Mouse (Mus musculus) megakaryocyte progenitor cell, adult 5-6 weeks (primary cell): ENCODE data around the gene Pdcd6ip. TPM values are rescaled to one million over a fixed set of nuclear protein-coding genes. Genes with fewer than 3 reads are reported as not detected.
A peak's percentile ranks its signal among the peaks of the same experiment; 100 is the strongest.
"Not testable (repeated sequence)": the region's sequence is repeated elsewhere in the genome, so short reads cannot be mapped to it uniquely, and the experiment has no call there.

ENCODE experiments used
- ATAC-seq: replicated peaks from 2 replicates; pipeline ENCODE4 v1.8.0; 2016; ENCODE audit warnings: mild to moderate bottlenecking, moderate TSS enrichment, inconsistent platforms; ENCODE audit not compliant: poor library complexity
- total RNA-seq, 2 experiments: library from RNA; stranded (forward) in 1 of 2; stranded (reverse) in 1 of 2; fragments of 157-497, 149-512 nt in 1 of 2; fragments of 200-1000 nt in 1 of 2; gene quantifications; 2 replicates each; pipeline versions ENCODE4 v1.2.3 to v1.2.4; 2015 to 2017

The Pdcd6ip gene
- total RNA-seq, 2 experiments from 2014 or later = 42.8 to 114 TPM

DNA sequence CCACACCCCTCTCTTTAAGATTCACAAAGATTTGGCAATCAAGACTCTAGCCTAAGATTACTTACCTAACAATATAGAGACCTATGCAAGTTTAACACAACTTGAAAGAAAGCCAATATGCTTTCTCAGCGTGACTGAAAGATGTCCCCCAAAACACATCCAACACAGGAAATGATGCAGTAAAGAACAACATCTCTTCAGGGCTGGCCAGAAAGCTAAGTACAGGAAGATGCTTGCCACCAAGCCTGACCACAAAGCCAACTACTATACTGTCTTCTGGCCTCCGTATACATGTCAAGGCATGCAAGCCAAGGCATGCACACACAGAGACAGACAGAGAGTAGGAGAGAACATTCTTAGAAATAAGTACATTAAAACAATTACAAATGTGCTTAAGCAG lies 2.0 kb downstream of the Pdcd6ip start:
- 0 out of 2 replicates have a peak, but pooled peaks have one; percentile 10 for ATAC-seq

DNA sequence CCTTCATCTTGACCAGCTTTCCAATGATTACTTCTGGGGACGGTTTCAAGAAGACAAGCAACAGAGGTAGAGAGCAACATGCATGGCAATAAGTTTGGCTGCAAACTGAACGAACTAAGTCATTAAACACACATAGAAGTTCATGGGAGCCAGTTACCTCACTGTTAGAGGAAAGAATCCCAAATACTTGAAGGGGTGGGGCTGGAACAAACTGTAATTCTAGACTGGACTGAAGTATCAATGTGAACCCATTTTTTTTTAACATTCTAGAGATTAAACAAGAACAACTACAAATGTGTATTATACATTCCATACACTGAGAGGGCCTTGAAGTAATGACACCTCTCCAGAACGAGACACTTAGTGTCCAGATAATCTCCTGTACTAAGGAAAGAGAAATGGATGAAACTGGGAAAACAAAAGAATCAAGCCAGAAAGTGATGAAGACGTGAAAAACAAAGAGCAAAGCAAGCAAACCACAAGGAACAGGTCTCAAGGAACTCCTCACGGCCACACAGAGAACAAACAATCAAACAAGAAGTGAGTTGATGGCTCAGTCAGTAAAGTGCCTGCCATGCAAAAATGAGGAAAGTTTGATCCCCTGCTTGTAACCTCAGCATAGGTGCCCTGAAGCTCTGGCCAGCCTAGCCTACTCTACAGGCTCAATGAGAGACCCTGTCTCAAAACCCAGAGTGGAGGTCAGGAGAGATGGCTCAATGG lies 6.5 kb downstream of the Pdcd6ip start:
- ATAC-seq = no peak

DNA sequence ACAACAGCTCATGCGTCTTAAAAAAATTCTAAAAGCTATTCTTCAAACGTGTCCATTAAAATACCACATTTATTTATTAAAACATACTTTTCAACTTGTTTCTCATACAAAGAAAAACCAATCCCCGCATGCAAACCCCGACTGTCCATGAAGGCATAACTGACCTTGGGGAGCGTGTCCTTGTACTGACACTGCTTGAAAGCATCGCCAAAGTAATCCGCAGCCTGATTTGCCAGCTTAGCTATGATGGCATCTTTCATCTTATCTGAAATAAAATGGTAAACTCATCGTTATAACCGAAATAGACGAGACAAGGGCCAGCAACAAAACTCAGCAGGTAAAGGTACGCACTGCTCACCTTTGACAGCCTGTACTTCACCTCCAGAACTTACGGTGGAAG lies 20.6 kb downstream of the Pdcd6ip start:
- no peak for ATAC-seq

DNA sequence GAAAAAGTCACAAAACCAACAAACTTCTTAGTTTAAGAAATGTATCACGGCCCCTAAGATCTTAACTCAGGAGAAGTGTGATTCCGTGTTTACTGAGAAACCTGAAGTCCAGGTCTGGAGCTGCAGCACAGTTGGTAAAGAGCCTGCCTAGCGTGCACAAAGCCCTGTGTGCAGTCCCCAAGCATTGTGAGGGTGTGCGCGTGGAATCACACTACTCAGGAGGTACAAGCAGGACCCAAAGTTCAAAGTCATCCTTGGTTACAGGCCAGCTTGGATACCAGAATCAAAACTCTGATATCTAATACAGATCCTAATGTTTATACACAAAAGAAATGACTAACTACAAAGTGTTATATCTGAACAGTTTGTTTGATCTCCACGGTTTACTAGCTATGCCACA lies 34.3 kb downstream of the Pdcd6ip start:
- no peak for ATAC-seq

DNA sequence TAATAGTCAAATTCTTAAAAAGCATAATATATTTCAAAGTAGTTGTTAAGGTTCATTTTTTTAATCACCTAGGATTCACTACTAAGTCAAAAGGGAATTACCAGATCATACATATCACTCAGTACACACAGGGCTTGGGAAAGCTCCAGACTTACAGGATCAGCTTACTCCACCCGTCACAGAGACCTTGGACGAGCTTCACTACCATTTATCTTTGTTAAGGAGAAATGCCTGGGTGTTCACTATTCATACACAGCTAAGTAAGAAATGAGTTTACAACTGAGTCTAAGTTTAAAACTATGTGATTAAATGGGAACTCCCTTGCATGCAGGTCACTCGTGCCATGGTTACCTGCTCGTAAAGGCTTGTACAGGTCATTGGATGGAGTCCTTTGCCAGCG lies 35.7 kb downstream of the Pdcd6ip start:
- no peak for ATAC-seq

DNA sequence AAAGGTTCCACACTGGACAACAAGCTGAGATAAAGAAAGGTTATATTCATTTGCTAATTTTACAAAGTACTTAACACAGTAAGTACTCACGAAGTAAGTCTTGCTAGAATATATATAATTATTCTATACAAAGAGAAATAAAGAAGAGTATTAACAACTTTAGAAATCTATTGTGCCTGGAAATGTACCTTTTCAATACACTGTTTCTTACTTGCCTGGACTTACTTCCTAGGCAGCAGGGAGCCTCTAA lies 37.3 kb downstream of the Pdcd6ip start:
- no peak for ATAC-seq

DNA sequence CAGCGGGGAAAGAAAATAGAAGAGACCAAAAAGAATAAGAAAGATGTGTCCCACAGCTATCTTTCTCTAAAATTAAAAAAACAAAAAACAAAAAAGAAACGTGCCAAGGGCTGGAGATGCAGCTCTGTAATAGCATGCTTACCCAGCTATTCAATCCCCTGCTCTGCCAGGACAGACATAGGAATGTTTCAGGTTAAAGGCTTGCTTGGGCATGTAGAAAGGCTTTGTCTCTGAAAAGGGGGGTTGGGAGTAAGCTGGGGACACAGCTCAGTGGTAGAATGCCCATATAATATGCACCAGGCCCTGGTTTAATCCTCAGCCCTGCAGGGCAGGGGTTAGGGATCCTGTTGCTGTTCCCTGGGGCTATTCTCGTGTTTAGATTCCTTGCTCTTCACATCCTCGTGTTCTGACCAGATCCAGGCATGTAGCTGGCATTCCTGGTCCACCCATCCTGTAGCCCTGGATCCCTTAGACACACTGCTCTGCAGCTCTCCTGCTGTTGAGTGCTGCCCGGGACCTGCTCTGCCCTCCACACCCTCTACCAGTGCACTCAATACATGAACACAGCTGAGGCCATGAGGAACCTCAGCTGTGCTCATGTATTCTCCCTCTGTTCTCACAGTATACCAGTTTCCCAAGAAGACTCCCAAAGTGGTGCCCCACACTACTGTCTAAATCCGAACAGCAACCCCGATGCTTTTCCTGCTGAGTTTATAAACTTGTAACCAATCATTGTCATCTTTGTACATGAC lies 37.8 kb downstream of the Pdcd6ip start:
- ATAC-seq = no peak

DNA sequence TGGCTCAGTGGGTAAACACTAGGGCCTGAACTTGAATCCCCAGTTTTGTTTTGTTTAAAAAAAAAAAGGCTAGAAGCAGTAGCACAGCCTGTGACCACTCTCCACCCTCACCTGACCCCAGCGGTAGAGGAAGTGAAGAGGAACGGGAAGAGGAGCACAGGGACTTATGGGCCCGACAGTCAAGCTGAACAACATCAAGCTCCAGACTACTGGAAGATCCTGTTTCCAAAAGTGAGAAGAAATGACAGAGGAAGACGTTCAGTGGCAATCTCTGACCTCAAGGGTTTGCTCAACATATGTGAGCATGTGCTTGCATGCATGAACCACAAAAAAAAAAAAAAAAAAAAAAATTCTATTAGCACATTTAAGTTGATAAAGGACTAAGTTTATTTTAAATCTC lies 44.6 kb downstream of the Pdcd6ip start:
- ATAC-seq = peak; percentile 69

DNA sequence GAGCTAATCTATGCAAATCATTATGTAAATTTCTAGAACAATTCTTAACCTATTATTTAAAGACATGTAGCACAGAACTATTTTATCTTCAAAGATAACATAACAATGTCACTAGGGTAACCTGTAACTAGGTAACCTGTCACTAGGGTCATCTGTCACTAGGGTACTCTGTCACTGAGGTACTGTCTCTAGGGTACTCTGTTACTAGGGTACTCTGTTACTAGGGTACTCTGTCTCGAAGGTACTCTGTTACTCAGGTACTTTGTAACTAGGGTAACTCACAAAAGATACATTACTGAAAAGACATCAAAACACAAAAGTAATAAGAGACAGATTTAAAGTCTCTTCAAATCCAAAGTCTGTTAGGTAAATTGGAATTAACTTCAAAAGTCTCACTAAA lies 50.2 kb downstream of the Pdcd6ip start:
- ATAC-seq = no peak

DNA sequence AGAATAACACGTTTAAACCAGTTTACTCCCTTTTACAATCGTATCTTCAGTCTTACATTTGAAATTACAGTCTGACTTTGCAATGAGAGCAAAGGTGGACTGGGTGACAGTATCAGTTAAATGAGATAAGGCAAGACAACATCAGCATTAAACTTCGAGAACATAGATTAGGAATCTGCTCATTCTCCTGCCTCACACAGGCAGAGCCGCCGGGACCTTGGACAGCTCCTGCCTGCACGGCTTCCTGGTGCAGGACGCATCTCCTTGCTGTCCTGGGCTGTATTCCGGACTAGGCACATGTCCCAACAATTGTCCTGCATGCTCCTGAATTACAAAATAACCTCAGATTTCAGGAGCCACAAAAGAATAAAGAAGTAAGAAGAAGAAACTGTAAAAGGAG lies 54.5 kb downstream of the Pdcd6ip start:
- no peak for ATAC-seq

DNA sequence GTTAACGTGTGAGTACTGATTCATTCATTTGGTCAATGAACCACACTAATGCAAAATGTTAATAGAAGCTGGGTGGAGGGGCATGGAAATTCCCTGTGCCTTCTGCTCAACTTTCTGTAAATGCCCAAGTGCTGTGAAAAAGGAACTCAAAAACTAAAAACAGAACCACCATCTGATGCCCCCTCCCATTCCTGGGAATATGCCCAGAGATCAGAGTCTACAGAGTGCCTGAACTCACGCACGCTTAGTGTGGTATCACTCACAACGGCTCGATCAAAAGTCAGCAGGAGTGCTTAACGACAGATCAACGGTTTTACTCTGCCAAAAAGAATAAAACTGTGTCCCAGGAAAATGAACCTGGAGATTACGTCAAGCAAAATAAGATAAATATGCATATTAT lies 57.3 kb downstream of the Pdcd6ip start:
- ATAC-seq = no peak

DNA sequence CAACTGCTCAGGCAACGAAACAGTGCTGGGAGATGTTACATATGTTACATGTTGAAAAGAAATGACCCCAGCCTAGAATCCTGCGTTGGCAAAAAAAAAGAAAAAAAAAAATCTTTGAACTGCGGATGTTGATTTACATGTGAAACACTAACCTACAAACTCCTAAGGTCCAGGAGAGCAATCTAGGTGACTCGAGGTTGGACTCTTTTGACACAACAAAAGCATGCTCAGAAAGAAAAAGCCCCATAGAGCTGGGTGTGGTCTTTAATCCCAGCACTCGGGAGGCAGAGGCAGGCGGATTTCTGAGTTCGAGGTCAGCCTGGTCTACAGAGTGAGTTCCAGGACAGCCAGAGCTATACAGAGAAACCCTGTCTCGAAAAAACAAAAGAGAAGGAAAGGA lies 58.8 kb downstream of the Pdcd6ip start:
- ATAC-seq = not testable (repeated sequence)

DNA sequence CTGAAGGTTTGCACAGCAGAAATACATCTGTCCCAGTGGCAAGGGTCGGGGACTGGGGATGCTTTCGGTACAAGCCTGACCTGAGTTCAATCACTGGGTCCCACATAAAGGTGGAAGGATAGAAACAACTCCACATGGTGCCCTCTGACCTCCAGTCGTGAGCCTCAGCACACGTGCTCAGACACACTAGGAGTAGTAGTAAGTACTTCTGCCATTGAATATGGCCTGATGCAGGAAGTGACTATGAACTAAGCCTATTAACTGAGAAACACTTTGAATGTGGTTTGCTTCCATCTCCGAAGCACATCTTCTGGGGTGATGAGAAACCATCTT lies 62.3 kb downstream of the Pdcd6ip start:
- 0 out of 2 replicates have a peak, but pooled peaks have one; percentile 10 for ATAC-seq

DNA sequence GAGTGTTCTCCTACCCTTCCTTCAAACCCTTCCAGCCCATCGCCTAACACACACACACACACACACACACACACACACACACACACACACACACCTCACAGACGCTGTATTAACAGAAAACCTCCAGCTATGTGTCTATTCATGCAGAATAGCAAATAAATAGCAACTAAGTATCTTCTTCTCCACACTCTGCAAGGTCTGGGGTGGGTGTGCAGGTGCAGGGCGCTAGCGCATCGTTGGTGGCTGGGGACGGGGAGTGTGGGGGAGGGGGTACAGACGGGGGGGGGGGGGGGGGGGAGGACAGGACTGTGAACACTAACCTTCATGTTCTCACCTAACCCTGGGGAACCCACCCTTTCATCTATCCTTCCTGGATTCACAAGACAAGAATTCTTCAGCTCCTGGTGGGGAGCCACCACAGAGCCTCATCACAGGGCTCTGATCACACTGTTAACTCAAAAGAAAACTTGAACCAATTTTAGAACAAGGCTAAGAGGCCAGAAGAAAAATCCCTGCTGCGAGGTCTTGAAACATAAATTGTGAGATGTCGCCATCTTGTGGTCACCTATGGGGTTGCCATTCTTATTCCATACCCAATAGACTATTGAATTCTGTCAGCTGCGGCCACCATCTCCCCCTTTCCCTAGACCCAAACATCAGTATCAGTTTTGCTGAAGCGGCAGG lies 62.8 kb downstream of the Pdcd6ip start:
- ATAC-seq = peak; percentile 85

DNA sequence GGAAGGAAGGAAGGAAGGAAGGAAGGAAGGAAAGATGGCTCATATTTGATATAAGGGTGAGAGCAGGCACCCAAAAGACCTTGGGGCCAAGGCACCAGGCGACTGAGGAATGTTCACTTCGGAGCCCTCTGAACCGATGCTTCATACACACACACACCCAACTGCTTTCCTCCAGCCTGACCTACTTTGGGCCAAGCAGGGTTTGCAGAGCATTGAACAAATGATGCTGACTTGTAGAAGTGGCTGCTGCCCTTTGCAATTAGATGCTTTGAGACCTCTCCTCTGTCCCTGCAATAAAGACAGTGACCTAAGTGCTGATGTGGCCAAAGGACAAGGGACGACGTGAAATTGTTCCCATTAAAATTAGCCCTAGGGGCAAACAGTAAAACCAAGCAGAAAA lies 63.4 kb downstream of the Pdcd6ip start:
- no peak for ATAC-seq

DNA sequence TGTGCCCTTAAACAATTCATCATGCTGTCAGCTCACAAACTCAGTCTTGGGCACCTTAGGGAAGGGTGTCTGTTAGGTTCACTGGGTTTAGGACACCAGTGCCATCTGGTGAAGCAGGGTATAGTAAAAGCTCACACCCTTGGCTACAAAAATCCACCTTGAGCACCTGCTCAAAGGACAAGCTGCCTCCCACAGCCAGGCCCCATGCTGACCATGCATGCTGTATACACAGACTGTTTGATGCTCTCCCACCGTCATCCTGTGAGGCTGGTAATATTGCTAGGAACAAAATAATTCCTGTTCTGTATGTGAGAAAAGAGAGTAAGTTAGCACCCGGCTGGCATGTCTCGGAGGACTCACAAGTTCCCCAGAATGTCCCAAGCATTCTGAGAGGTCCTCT lies 64.0 kb downstream of the Pdcd6ip start:
- no peak for ATAC-seq

DNA sequence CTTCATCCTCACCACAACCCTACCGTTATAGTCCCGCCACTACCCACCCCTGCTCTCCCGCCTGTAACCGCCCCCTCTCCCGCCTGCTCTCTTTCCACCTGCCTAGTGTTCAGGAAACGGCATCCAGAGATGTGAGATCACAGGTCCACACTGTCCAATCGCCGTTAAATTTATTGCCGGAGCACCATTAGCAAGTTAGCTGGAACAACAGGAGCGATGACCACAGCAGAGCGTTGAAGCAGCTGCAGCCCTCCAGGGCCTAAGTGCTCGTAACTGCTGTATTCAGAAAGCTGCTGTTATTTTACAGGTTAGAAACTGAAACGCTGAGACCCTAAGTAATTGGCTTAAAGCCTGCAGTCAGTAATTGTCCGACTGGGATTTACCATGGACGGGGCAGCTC lies 64.4 kb downstream of the Pdcd6ip start:
- no peak for ATAC-seq

DNA sequence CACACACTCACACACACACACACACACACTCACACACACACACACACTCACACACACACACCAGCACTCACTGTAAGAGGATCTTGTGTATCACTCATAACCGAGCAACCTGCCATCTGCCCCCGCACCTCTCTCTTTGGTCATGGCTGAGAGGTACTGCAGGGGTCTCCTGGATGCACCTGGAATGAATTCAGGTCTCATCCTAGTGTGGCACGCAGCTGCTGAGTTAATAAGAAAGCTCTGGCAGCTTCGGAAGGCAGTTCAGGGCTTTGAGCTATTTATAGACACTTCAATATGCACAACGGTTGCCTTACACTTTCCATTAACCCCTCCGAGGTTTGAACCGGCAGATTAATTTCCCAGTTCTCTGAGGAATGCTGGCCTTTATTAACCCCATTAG lies 73.1 kb downstream of the Pdcd6ip start:
- no peak for ATAC-seq

DNA sequence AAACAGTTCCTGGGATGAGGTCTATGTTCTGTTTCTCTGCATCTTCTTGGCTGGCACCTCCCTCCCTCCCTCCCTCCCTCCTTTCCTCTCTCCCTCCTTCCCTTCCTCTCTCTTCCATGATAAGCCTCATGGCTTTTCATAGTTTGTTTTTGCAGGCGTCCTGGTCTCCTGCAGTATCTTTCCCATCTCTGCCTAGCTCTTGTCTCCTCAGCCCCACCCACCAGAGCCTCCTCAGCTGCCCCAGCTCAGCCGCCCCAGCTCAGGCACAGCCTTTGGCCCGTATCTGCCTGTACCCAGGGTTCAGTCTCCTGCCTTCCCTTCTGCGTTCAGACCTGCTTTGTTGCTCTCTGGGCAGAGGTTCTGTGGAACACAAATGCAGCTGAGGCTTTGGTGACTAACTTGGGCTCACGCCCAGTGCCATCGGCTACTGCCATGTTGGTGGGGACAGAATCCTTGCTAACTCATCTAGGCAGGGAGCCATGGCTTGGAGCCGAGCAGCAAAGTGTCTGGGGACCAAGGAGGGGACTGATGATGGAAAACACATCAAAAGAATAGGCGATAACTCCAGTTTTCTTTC lies 74.8 kb downstream of the Pdcd6ip start:
- ATAC-seq = no peak

DNA sequence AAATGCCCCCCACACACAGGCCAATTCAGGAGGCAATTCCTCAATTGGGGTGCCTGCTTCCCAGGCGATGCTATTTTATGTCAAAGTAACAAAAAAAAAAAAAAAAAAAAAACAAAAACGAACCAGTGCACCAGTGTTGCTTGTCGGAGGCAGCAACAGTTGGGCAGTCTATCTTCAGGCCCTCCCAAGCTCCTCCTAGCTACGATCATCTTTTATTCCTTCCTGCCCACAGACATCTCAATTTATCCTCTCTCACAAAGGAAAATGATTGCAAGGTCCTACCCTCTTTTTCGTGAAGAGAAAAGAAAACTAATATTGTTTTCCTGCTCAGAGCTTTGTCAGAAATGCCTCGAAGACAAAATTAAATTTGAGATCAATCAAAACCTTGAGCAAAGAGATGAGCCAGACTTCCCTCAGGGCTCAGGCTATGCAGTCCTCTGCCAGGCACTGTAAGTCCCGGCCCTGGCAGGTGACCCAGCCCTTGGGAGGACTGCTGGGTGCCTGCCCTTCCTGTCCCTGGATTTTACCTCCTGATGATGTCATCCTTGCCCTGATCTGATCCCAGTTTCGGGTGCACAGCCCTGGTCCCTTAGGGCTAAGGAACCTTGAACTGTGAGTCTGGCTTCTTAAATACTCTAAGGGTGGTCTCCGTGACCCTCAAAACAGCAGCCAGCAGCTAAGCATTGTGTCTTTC lies 75.6 kb downstream of the Pdcd6ip start:
- ATAC-seq = no peak

DNA sequence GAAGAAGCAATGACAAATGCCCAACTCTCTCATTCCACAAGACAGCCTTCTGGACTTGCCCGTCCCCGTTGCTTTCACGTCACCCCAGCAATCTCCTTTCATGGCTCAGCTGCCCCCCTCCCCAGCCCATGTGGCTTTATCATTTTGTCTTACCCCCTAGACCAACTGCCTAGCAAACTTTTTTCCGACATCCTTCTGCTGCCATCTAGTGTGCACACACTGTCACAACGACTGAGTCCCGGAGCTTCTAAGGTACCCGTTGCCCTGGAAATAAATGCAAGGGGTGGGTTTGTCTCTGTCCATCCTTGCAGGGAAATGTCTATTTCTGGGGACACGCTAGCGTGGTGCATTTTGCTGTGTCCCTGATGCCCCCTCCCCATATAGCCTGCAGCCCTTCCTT lies 78.4 kb downstream of the Pdcd6ip start:
- ATAC-seq = peak; percentile 73
